ENCODE assay signal across 9 mouse cellular contexts in genomic region chr15:56278622-56279301, GRCm38 (mm10).
DNase-seq lines count a peak whose midpoint lies in the region; ATAC-seq lines count a peak whose summit lies in the region.
"Had no signal": no experiment of that assay in that cellular context is flagged by ENCODE, and none has a peak within 500 bp of the region (broad histone marks: within the 10 kb centered on the region; RNA-seq: fewer than 3 reads in every experiment).

No protein-coding gene starts in this region.

- H3K4me3 ChIP-seq in hindbrain, embryonic 14.5 days (replicated peaks; ENCODE audit: low read length): no peak overlapping the region
- no peak overlapping the region for H3K4me3 ChIP-seq in limb, embryonic 12.5 days (replicated peaks)
- H3K4me3 ChIP-seq: megakaryocyte, embryonic 14.5 days had no signal

- WGBS in hindbrain, embryonic 14.5 days: 40% methylated on average over 7 of the region's 7 CpGs
- WGBS in limb, embryonic 12.5 days: 22% methylated on average over 7 of the region's 7 CpGs

- no peaks in the 10 kb centered on the region for H3K9me3 ChIP-seq in hindbrain, embryonic 14.5 days (ENCODE audit: control insufficient read depth, low read length)
- no peaks in the 10 kb centered on the region for H3K9me3 ChIP-seq in limb, embryonic 12.5 days

- peak; percentile 59 to 71 for DNase-seq in cerebellum, postnatal 14 days
- DNase-seq in cerebellum, adult 18-20 months: no peak
- DNase-seq in adrenal gland, adult 8-10 months: peak; percentile 36
- peak; percentile 30 to 38 for DNase-seq in gastrocnemius, adult 8-10 months (ENCODE audit: low spot score in 2 of 2)
- DNase-seq in hindbrain, embryonic 14.5 days (ENCODE audit: low spot score): peak; percentile 80
- DNase-seq in ovary, postnatal 14 days (ENCODE audit: low spot score): peak; percentile 67
- no peak for DNase-seq in cerebellum, adult 9-10 months

- ATAC-seq in hindbrain, embryonic 14.5 days (ENCODE audit: low FRiP score): peak; percentile 93
- ATAC-seq in limb, embryonic 12.5 days (ENCODE audit: insufficient number of reproducible peaks, insufficient read depth, low FRiP score, low TSS enrichment, low read depth): peak; percentile 93

- peak overlapping the region; percentile 32; the same call in 1 of the 2 replicates for H3K27ac ChIP-seq in hindbrain, embryonic 14.5 days
- H3K27ac ChIP-seq in limb, embryonic 12.5 days: peak overlapping the region; percentile 84

- no peaks in the 10 kb centered on the region for H3K36me3 ChIP-seq in hindbrain, embryonic 14.5 days (replicated peaks; ENCODE audit: control insufficient read depth, insufficient read depth)
- no peaks in the 10 kb centered on the region for H3K36me3 ChIP-seq in limb, embryonic 12.5 days

- no peaks in the 10 kb centered on the region for H3K27me3 ChIP-seq in hindbrain, embryonic 14.5 days (ENCODE audit: control insufficient read depth, insufficient read depth, low read length)
- no peaks in the 10 kb centered on the region for H3K27me3 ChIP-seq in limb, embryonic 12.5 days
- H3K27me3 ChIP-seq: megakaryocyte, embryonic 14.5 days had no signal

- peaks cover 13% of the 10 kb centered on the region for H3K4me1 ChIP-seq in hindbrain, embryonic 14.5 days (replicated peaks; ENCODE audit: control insufficient read depth, insufficient read depth, low read length)
- H3K4me1 ChIP-seq in limb, embryonic 12.5 days (replicated peaks): peaks cover 18% of the 10 kb centered on the region
- H3K4me1 ChIP-seq: megakaryocyte, embryonic 14.5 days had no signal

- H3K9ac ChIP-seq in hindbrain, embryonic 14.5 days: no peak overlapping the region
- H3K9ac ChIP-seq in limb, embryonic 12.5 days (replicated peaks): no peak overlapping the region

- H3K4me2 ChIP-seq in hindbrain, embryonic 14.5 days (replicated peaks): no peak overlapping the region
- H3K4me2 ChIP-seq in limb, embryonic 12.5 days: no peak overlapping the region

Comparison
In these comparisons a context has a peak if more than half of its experiments do, and no peak if none do; other contexts are left out.
1. DNase-seq: peak in cerebellum, postnatal 14 days (2 of 2), adrenal gland, adult 8-10 months (single experiment), gastrocnemius, adult 8-10 months (2 of 2), hindbrain, embryonic 14.5 days (single experiment) and ovary, postnatal 14 days (single experiment); none in cerebellum, adult 18-20 months (0 of 2) and cerebellum, adult 9-10 months (single experiment).